Mouse (Mus musculus) frontal cortex, postnatal 36 days (tissue): ENCODE measurements around the gene 1110057P08Rik.
"Not testable (repeated sequence)": the region's sequence is repeated elsewhere in the genome, so short reads cannot be mapped to it uniquely, and the experiment has no call there.

Experiments
- DNase-seq, 2 experiments: peaks; one replicate each; pipeline ENCODE4 v3.0.0; 2022; ENCODE audit warnings: low spot score in 2 of 2

The 1110057P08Rik gene

GRCm38 (mm10) chr16:89174435-89174834 is at the start of gene 1110057P08Rik:
TSS of gene 1110057P08Rik (plus strand) at chr16:89174735.
- DNase-seq, result no peak

- no peak for DNase-seq
Observed at GRCm38 (mm10) chr16:89140551-89140950, 34.0 kb upstream of the 1110057P08Rik start, which contains the start of gene Gm6358. TSS of gene Gm6358 (plus strand) at chr16:89140851.

- DNase-seq, result no peak
Observed at GRCm38 (mm10) chr16:89150786-89151185, 23.7 kb upstream of the 1110057P08Rik start, which contains the start of gene Gm10061. TSS of gene Gm10061 (plus strand) at chr16:89151086.

GRCm38 (mm10) chr16:89157652-89158051 is 16.9 kb upstream of the 1110057P08Rik start, which contains the start of gene Gm9789:
TSS of gene Gm9789 (plus strand) at chr16:89157952.
- DNase-seq, result no peak

GRCm38 (mm10) chr16:89169190-89169589 is 5.3 kb upstream of the 1110057P08Rik start, which contains the start of gene Gm7735:
TSS of gene Gm7735 (plus strand) at chr16:89169490.
- DNase-seq, result not testable (repeated sequence)

GRCm38 (mm10) chr16:89188621-89189020 is 14.1 kb downstream of the 1110057P08Rik start:
- DNase-seq, result no peak

- no peak for DNase-seq
Observed at GRCm38 (mm10) chr16:89205561-89205960, 31.0 kb downstream of the 1110057P08Rik start, which contains the start of gene Krtap20-2. TSS of gene Krtap20-2 (plus strand) at chr16:89205861.
